Mouse (Mus musculus): ENCODE results near the gene Ablim2.

DNA sequence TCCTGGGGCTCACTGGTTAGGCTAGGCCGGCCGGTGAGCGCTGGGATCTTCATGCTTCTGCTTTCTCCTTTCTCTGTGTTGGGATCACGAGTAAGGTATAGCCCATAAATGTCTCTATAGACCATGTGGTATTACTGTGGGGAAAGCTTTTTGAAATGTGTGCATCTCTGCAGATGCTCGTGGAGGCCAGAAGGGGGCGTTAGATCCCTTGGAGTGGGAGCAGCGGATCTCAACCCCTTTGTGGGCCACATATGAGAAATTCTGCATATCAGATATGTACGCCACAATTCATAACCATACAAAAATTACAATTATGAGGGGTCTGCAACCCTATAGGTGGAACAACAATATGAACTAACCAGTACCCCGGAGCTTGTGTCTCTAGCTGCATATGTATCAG lies 131.3 kb downstream of the Ablim2 start:
- TF ChIP-seq CTCF (IDR thresholded peaks at IDR 0.05; ENCODE audit: borderline replicate concordance, control insufficient read depth, extremely low read depth, insufficient read depth, low read length, poor library complexity) (no peak), POLR2A (IDR thresholded peaks at IDR 0.05; ENCODE audit: control insufficient read depth, extremely low read depth, insufficient read depth, low read length, poor library complexity) (no peak)
